Mouse (Mus musculus) ES-E14 (cell line): ENCODE measurements at regions not wholly inside any gene's neighbourhood (a gene's known extent, or its start where the extent isn't known, plus 50 kb on each side); places are given as distances from the start of the nearest gene placed in this dataset.

Experiments
- HCFC1 ChIP-seq: IDR thresholded peaks from 2 replicates; pipeline ENCODE4 v1.6.1; 2012; ENCODE audit warnings: low read length, inconsistent platforms, borderline replicate concordance; ENCODE audit not compliant: insufficient read depth
- ZC3H11A ChIP-seq: IDR thresholded peaks from 2 replicates; pipeline ENCODE4 v1.6.1; 2012; ENCODE audit warnings: low read depth, mild to moderate bottlenecking, inconsistent platforms, low read length, borderline replicate concordance

GRCm38 (mm10) chr2:57672007-57672643 lies 325.6 kb upstream of the Galnt5 start:
- TF ChIP-seq HCFC1 (no peak), ZC3H11A (no peak)
